ENCODE assay signal across 12 mouse cellular contexts in the genomic region with DNA sequence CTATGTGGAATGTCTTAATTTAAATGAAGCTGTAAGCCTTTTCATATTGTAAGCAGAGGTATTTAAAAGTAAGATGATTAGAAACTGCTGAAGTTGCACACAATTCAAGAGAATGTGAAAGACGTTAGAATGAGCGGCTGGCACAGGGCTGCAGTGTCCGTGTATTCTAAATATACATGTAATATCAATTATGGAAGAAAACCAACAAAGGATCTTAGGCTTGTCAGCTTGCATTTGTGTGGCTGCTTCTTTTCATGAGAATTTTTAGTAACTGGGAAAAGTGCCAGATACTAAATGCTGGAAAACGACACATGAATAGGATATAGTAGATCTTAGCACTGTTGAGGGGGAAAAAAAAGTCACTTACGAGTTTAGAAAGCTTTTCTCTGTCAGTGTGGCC. TPM values are rescaled to one million over a fixed set of nuclear protein-coding genes. Genes with fewer than 3 reads are reported as not detected.
DNase-seq lines count a peak whose midpoint lies in the region; ATAC-seq and TF ChIP-seq lines count a peak whose summit lies in the region.
"Had no signal": no experiment of that assay in that cellular context is flagged by ENCODE, and none has a peak within 500 bp of the region (broad histone marks: within the 10 kb centered on the region; RNA-seq: fewer than 3 reads in every experiment).

No protein-coding gene starts in this region.

- ATAC-seq in intestine, embryonic 14.5 days (replicated peaks; ENCODE audit: low FRiP score, low TSS enrichment, low read depth), result no peak
- no peak for ATAC-seq in intestine, postnatal 0 days
- peak; percentile 23; the same call in 1 of the 2 replicates for ATAC-seq in lung, embryonic 15.5 days (ENCODE audit: borderline replicate concordance, extremely low read depth, low FRiP score, low TSS enrichment)
- ATAC-seq in forebrain, embryonic 15.5 days (replicated peaks), result peak; percentile 36; the same call in 1 of the 2 replicates

- H3K9ac ChIP-seq in intestine, embryonic 14.5 days (ENCODE audit: low read length), result no peak overlapping the region
- no peak overlapping the region for H3K9ac ChIP-seq in intestine, postnatal 0 days (ENCODE audit: low read depth, low read length)
- H3K9ac ChIP-seq in lung, embryonic 15.5 days, result no peak overlapping the region
- no peak overlapping the region for H3K9ac ChIP-seq in forebrain, embryonic 15.5 days (replicated peaks)
- H3K9ac ChIP-seq: hindbrain, embryonic 13.5 days; limb, embryonic 12.5 days; liver, embryonic 14.5 days had no signal

- no peak for TF ChIP-seq POLR2A in brain, embryonic 14.5 days (IDR thresholded peaks at IDR 0.05; ENCODE audit: borderline replicate concordance, extremely low read depth, insufficient read depth, insufficient read length, poor library complexity, severe bottlenecking)
- TF ChIP-seq POLR2A in thymus, adult 2 months (IDR thresholded peaks at IDR 0.05; ENCODE audit: control insufficient read depth, extremely low read depth, insufficient read depth, low read length, poor library complexity), result no peak

- WGBS in intestine, embryonic 14.5 days, result 29% methylated on average over 5 of the region's 5 CpGs
- 47% methylated on average over 5 of the region's 5 CpGs for WGBS in intestine, postnatal 0 days
- WGBS in lung, embryonic 15.5 days, result 34% methylated on average over 5 of the region's 5 CpGs
- WGBS in forebrain, embryonic 15.5 days, result 16% methylated on average over 5 of the region's 5 CpGs
- WGBS in thymus, adult 2 months, result 86% methylated on average over 5 of the region's 5 CpGs

- H3K27ac ChIP-seq in intestine, embryonic 14.5 days (ENCODE audit: low read depth), result peak overlapping the region; percentile 23; the same call in 1 of the 2 replicates
- H3K27ac ChIP-seq in intestine, postnatal 0 days (ENCODE audit: low read depth, low read length), result no peak overlapping the region
- H3K27ac ChIP-seq in lung, embryonic 15.5 days, result no peak overlapping the region
- peak overlapping the region; percentile 29 for H3K27ac ChIP-seq in forebrain, embryonic 15.5 days (replicated peaks)
- no peak overlapping the region for H3K27ac ChIP-seq in thymus, adult 2 months (ENCODE audit: control insufficient read depth, insufficient read depth, low read length)
- H3K27ac ChIP-seq: hindbrain, embryonic 13.5 days; limb, embryonic 12.5 days; liver, embryonic 14.5 days had no signal

- TF ChIP-seq CTCF in intestine, postnatal 0 days (IDR thresholded peaks at IDR 0.05; ENCODE audit: low read depth), result no peak
- TF ChIP-seq CTCF in brain, embryonic 14.5 days (IDR thresholded peaks at IDR 0.05; ENCODE audit: borderline replicate concordance, extremely low read depth, insufficient read depth, insufficient read length), result no peak
- TF ChIP-seq CTCF in thymus, adult 2 months (IDR thresholded peaks at IDR 0.05; ENCODE audit: borderline replicate concordance, control insufficient read depth, extremely low read depth, insufficient read depth, low read length, poor library complexity), result no peak

- H3K4me1 ChIP-seq in intestine, embryonic 14.5 days (replicated peaks; ENCODE audit: control insufficient read depth, insufficient read depth, low read length), result peaks cover 6% of the 10 kb centered on the region
- H3K4me1 ChIP-seq in intestine, postnatal 0 days (replicated peaks; ENCODE audit: control insufficient read depth, insufficient read depth, low read length), result no peaks in the 10 kb centered on the region
- H3K4me1 ChIP-seq in lung, embryonic 15.5 days, result peaks cover 6% of the 10 kb centered on the region
- peaks cover 21% of the 10 kb centered on the region for H3K4me1 ChIP-seq in forebrain, embryonic 15.5 days
- H3K4me1 ChIP-seq in thymus, adult 2 months (replicated peaks; ENCODE audit: control insufficient read depth, insufficient read depth, low read length), result no peaks in the 10 kb centered on the region
- H3K4me1 ChIP-seq: limb, embryonic 12.5 days had no signal

- 0 out of 2 replicates have a peak overlapping the region, but pooled peaks have one; percentile 5 for H3K4me2 ChIP-seq in intestine, embryonic 14.5 days (ENCODE audit: low read length)
- H3K4me2 ChIP-seq in intestine, postnatal 0 days (replicated peaks; ENCODE audit: low read depth), result no peak overlapping the region
- H3K4me2 ChIP-seq in lung, embryonic 15.5 days, result no peak overlapping the region
- H3K4me2 ChIP-seq in forebrain, embryonic 15.5 days (replicated peaks), result no peak overlapping the region
- H3K4me2 ChIP-seq: heart, embryonic 11.5 days; hindbrain, embryonic 13.5 days; limb, embryonic 12.5 days had no signal

- H3K27me3 ChIP-seq in intestine, embryonic 14.5 days (replicated peaks; ENCODE audit: control insufficient read depth, insufficient read depth, low read length), result no peaks in the 10 kb centered on the region
- no peaks in the 10 kb centered on the region for H3K27me3 ChIP-seq in intestine, postnatal 0 days (replicated peaks; ENCODE audit: control insufficient read depth, insufficient read depth, low read length)
- H3K27me3 ChIP-seq in lung, embryonic 15.5 days, result no peaks in the 10 kb centered on the region
- no peaks in the 10 kb centered on the region for H3K27me3 ChIP-seq in forebrain, embryonic 15.5 days
- H3K27me3 ChIP-seq in thymus, adult 2 months (ENCODE audit: control insufficient read depth, insufficient read depth, low read length), result no peaks in the 10 kb centered on the region
- H3K27me3 ChIP-seq: hindbrain, embryonic 13.5 days; limb, embryonic 12.5 days; Patski had no signal

- H3K9me3 ChIP-seq in intestine, embryonic 14.5 days (ENCODE audit: control insufficient read depth, low read length), result no peaks in the 10 kb centered on the region
- H3K9me3 ChIP-seq in intestine, postnatal 0 days (ENCODE audit: control insufficient read depth), result no peaks in the 10 kb centered on the region
- H3K9me3 ChIP-seq in lung, embryonic 15.5 days, result no peaks in the 10 kb centered on the region
- H3K9me3 ChIP-seq in forebrain, embryonic 15.5 days, result no peaks in the 10 kb centered on the region
- H3K9me3 ChIP-seq: hindbrain, embryonic 13.5 days; limb, embryonic 12.5 days had no signal

- H3K4me3 ChIP-seq in intestine, embryonic 14.5 days (ENCODE audit: low read depth, low read length), result no peak overlapping the region
- H3K4me3 ChIP-seq in intestine, postnatal 0 days (ENCODE audit: low read depth, low read length), result no peak overlapping the region
- H3K4me3 ChIP-seq in lung, embryonic 15.5 days, result no peak overlapping the region
- no peak overlapping the region for H3K4me3 ChIP-seq in forebrain, embryonic 15.5 days
- no peak overlapping the region for H3K4me3 ChIP-seq in thymus, adult 2 months (ENCODE audit: control insufficient read depth, insufficient read depth, low read length)
- H3K4me3 ChIP-seq: hindbrain, embryonic 13.5 days; limb, embryonic 12.5 days had no signal

- H3K36me3 ChIP-seq in intestine, embryonic 14.5 days (ENCODE audit: control insufficient read depth, insufficient read depth, low read length), result no peaks in the 10 kb centered on the region
- no peaks in the 10 kb centered on the region for H3K36me3 ChIP-seq in intestine, postnatal 0 days (ENCODE audit: control insufficient read depth, insufficient read depth)
- H3K36me3 ChIP-seq in lung, embryonic 15.5 days, result no peaks in the 10 kb centered on the region
- no peaks in the 10 kb centered on the region for H3K36me3 ChIP-seq in forebrain, embryonic 15.5 days
- H3K36me3 ChIP-seq in thymus, adult 2 months (ENCODE audit: control insufficient read depth, insufficient read depth, low read length), result no peaks in the 10 kb centered on the region
- H3K36me3 ChIP-seq: hindbrain, embryonic 13.5 days; limb, embryonic 12.5 days had no signal

- no peak for DNase-seq in intestine, embryonic 14.5 days (ENCODE audit: low spot score)
- no peak for DNase-seq in lung, postnatal 10 days
- peak; percentile 71 for DNase-seq in brain, embryonic 14.5 days (ENCODE audit: low read depth)
- DNase-seq in thymus, adult 2 months, result no peak

RNA-seq across cellular contexts. Expression of a gene that starts 11.8 kb away (rescaled TPM):
- 14.8 and 17.7 TPM in 2 replicates for polyA plus RNA-seq in intestine, embryonic 14.5 days (2014; fragmentation: Nextera tagmentation; extraction: Ambion mirVana)
- 10.4 and 11.4 TPM in 2 replicates for polyA plus RNA-seq in intestine, postnatal 0 days (2015; fragmentation: Nextera tagmentation; extraction: Ambion mirVana)
- 17.8 and 19.6 TPM in 2 replicates for polyA plus RNA-seq in lung, embryonic 15.5 days (2015; fragmentation: Nextera tagmentation; extraction: Ambion mirVana)
- polyA plus RNA-seq in brain, embryonic 14.5 days (2012; rRNA removed), result 26.6 and 45.4 TPM in 2 replicates
- polyA plus RNA-seq in forebrain, embryonic 15.5 days (2015; fragmentation: Nextera tagmentation; extraction: Ambion mirVana), result 28.7 and 31.0 TPM in 2 replicates
- polyA plus RNA-seq in thymus, adult 2 months (2012; rRNA removed), result 4.6 and 5.5 TPM in 2 replicates

Comparison
In these comparisons a context has a peak if more than half of its experiments do, and no peak if none do; other contexts are left out.
1. H3K27ac ChIP-seq: peak in intestine, embryonic 14.5 days (single experiment) and forebrain, embryonic 15.5 days (single experiment); none in intestine, postnatal 0 days (single experiment), lung, embryonic 15.5 days (single experiment) and thymus, adult 2 months (single experiment).
2. ATAC-seq: peak in lung, embryonic 15.5 days (single experiment) and forebrain, embryonic 15.5 days (single experiment); none in intestine, embryonic 14.5 days (single experiment) and intestine, postnatal 0 days (single experiment).